Mouse (Mus musculus): ENCODE measurements at regions not wholly inside any gene's neighbourhood (a gene's known extent, or its start where the extent isn't known, plus 50 kb on each side); places are given as distances from the start of the nearest gene placed in this dataset.

DNA sequence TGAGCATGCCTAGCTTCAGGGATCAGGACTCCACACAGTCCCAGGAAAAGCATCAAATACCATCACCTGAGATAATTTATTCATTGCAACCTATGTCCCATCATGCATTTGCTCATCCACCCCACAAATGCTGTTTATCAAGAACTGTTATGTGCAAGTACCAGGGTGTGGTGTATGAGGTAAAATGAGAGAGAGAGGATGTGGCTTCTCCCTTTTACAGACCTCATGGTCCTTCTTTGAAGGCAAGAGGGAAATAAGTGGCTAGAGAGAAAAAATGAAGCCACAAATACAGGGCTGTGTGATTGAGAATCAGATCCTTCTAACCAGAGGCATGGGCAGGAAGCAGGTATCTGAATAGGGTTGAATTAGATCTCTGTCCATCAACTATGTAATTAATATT lies 51.3 kb upstream of the Camk1g start:
- TF ChIP-seq POLR2A (IDR thresholded peaks at IDR 0.05; ENCODE audit: insufficient read depth, low read depth, low read length) = no peak
- no peak for TF ChIP-seq CTCF (IDR thresholded peaks at IDR 0.05)
- no peak for TF ChIP-seq EP300 (IDR thresholded peaks at IDR 0.05; ENCODE audit: insufficient read depth, low read depth, low read length)
